Comparison of ENCODE assay signal across 8 mouse cellular contexts in the genomic region with DNA sequence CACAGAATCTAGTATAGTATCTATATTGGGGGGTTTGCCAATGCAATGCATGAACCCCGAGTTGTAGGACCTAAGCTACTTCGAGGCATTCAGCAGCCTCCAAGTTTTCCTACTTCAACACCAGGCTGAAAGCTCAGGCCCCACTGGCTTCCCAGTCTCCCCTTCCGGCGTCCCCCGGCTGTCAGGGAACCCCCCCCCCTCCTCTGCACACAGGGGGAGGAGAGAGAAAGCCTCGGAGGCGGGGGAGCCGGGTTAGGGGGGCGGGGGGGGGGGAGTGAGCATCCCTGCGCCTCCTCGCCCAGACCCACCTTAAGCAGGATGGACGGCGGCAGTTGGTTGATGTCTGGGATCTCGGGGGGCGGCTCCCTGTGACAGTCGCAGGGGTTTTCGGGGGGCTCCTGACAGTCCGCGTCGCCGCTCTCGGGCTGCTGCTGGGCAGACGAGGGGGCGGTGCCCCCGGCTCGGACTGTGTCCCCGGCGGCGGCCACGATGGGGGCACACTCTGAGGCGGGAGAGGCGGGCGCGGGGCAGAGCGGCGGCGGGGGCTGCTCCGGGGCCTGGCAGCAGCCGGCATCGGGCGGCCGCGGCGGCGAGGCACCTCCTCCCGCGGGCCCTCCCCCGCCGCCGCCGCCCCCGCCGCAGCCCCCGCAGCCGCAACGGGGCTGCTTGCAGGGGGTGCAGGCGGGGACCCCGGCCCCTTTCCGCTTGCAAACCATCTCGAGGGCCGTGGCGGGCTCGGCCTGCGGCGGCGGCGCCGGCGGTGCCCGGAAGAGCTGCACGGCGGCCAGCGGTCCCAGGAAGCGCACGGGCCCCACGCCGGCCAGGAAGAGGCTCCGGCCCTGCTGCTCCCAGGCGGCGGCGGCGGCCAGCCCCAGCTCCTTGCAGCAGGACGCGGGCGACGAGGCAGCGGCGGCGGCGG. TPM values are rescaled to one million over a fixed set of nuclear protein-coding genes. Genes with fewer than 3 reads are reported as not detected.
DNase-seq lines count a peak whose midpoint lies in the region; ATAC-seq lines count a peak whose summit lies in the region.

No protein-coding gene starts in this region.

- peak; percentile 55 for DNase-seq in CD4-positive helper T cell, adult 2 months (ENCODE audit: low read depth, low spot score)
- peak; percentile 70 for DNase-seq in adrenal gland, adult 2 months
- peak; percentile 66 to 81 for DNase-seq in kidney, postnatal 25 days
- peak; percentile 58 for DNase-seq in lung, postnatal 14 days
- DNase-seq in retina, adult 2 months (ENCODE audit: low read depth, low spot score) = peak; percentile 15
- DNase-seq in urinary bladder, postnatal 14 days (ENCODE audit: low spot score) = peak; percentile 49

- H3K9me3 ChIP-seq in embryonic facial prominence, embryonic 12.5 days = no peaks in the 10 kb centered on the region
- H3K9me3 ChIP-seq in heart, embryonic 14.5 days (ENCODE audit: control insufficient read depth, low read length) = no peaks in the 10 kb centered on the region

- H3K4me1 ChIP-seq in embryonic facial prominence, embryonic 12.5 days = peaks cover 27% of the 10 kb centered on the region
- peaks cover 2 to 22% of the 10 kb centered on the region in 2 experiments; a peak in 3 of 4 replicates for H3K4me1 ChIP-seq in heart, embryonic 14.5 days (ENCODE audit: control insufficient read depth in 2 of 2, insufficient read depth in 2 of 2, low read length in 2 of 2)

- H3K27me3 ChIP-seq in embryonic facial prominence, embryonic 12.5 days = no peaks in the 10 kb centered on the region
- no peaks in the 10 kb centered on the region for H3K27me3 ChIP-seq in heart, embryonic 14.5 days (ENCODE audit: control insufficient read depth, insufficient read depth, low read length)

- WGBS in embryonic facial prominence, embryonic 12.5 days = 1% methylated on average over 61 of the region's 90 CpGs
- WGBS in heart, embryonic 14.5 days = under 1% methylated on average over 61 of the region's 90 CpGs

- H3K9ac ChIP-seq in embryonic facial prominence, embryonic 12.5 days = peak overlapping the region; percentile 98
- H3K9ac ChIP-seq in heart, embryonic 14.5 days (ENCODE audit: low read length) = peak overlapping the region; percentile 98

- peak overlapping the region; percentile 93 for H3K4me3 ChIP-seq in embryonic facial prominence, embryonic 12.5 days
- H3K4me3 ChIP-seq in heart, embryonic 14.5 days (ENCODE audit: control insufficient read depth in 1 of 2, insufficient read depth in 1 of 2, low read depth in 1 of 2, low read length in 2 of 2) = peak overlapping the region; percentile 88 to 92

- ATAC-seq in embryonic facial prominence, embryonic 12.5 days (ENCODE audit: insufficient number of reproducible peaks, insufficient read depth, low FRiP score, low TSS enrichment) = peak; percentile 68
- peak; percentile 31 for ATAC-seq in heart, embryonic 14.5 days (ENCODE audit: insufficient number of reproducible peaks, insufficient read depth, low FRiP score, low read depth)

- H3K27ac ChIP-seq in embryonic facial prominence, embryonic 12.5 days = peak overlapping the region; percentile 99
- H3K27ac ChIP-seq in heart, embryonic 14.5 days (replicated peaks in 1 of 2; ENCODE audit: control insufficient read depth in 1 of 2, insufficient read depth in 1 of 2, low read depth in 2 of 2, low read length in 2 of 2) = peak overlapping the region; percentile 93 to 98

- no peaks in the 10 kb centered on the region for H3K36me3 ChIP-seq in embryonic facial prominence, embryonic 12.5 days
- no peaks in the 10 kb centered on the region; the same call in 1 of the 2 replicates for H3K36me3 ChIP-seq in heart, embryonic 14.5 days (ENCODE audit: control insufficient read depth, insufficient read depth, low read length)

- H3K4me2 ChIP-seq in embryonic facial prominence, embryonic 12.5 days (replicated peaks) = peak overlapping the region; percentile 70
- peak overlapping the region; percentile 75 for H3K4me2 ChIP-seq in heart, embryonic 14.5 days (ENCODE audit: low read length)

RNA-seq across cellular contexts. Expression of gene Fbxl17, which starts 0.8 kb away (rescaled TPM):
- 10 to 100 TPM; 26.4 to 28.6 TPM for total RNA-seq in adrenal gland, adult 2 months (2021)
- 19.2 and 23.7 TPM in 2 replicates for polyA plus RNA-seq in adrenal gland, adult 2 months (2012; rRNA removed)
- 7.9 and 8.8 TPM in 2 replicates for polyA plus RNA-seq in embryonic facial prominence, embryonic 12.5 days (2016; fragmentation: Nextera tagmentation; extraction: Ambion mirVana)
- 17.4 and 17.6 TPM in 2 replicates for polyA plus RNA-seq in heart, embryonic 14.5 days (2014; fragmentation: Nextera tagmentation; extraction: Ambion mirVana)

Comparison
In these comparisons a context has a peak if more than half of its experiments do, and no peak if none do; other contexts are left out.
1. Peak in every context shown above with its lines: DNase-seq, ATAC-seq, H3K4me3 ChIP-seq and H3K27ac ChIP-seq.
2. DNase-seq: peak in every context shown above with its lines; median percentile 74 in kidney, postnatal 25 days; 70 in adrenal gland, adult 2 months; 58 in lung, postnatal 14 days; 55 in CD4-positive helper T cell, adult 2 months; 49 in urinary bladder, postnatal 14 days; 15 in retina, adult 2 months.